Mouse (Mus musculus) neural tube, postnatal 0 days (tissue): Measurements from ENCODE around the gene Phlpp1. TPM values are rescaled to one million over a fixed set of nuclear protein-coding genes. Genes with fewer than 3 reads are reported as not detected.

ENCODE experiments used
- polyA plus RNA-seq: library from polyadenylated mRNA; unstranded; fragments of >200 nt; fragmentation: Nextera tagmentation; extraction: Ambion mirVana; gene quantifications from 2 replicates; pipeline ENCODE4 v1.2.1, GENCODE M21; 2015

Gene Phlpp1
- polyA plus RNA-seq = 7.5 and 8.3 TPM in 2 replicates

GRCm38 (mm10) chr1:106171241-106172220 lies at the start of gene Phlpp1:
TSS of gene Phlpp1 (plus strand) at chr1:106171752.

Other genes starting within 250 kb of the Phlpp1 start
- 2.5 and 3.1 TPM in 2 replicates for gene Zcchc2, start 181.3 kb upstream of the Phlpp1 start, polyA plus RNA-seq